Mouse (Mus musculus) left cerebral cortex, postnatal 25 days (tissue): Measurements from ENCODE around the gene Cd33. TPM values are rescaled to one million over a fixed set of nuclear protein-coding genes. Genes with fewer than 3 reads are reported as not detected.

ENCODE experiments used
- DNase-seq, 2 experiments: peaks; one replicate each; pipeline ENCODE4 v3.0.0; 2022; ENCODE audit warnings: low spot score in 2 of 2, mixed read lengths in 1 of 2
- intact Hi-C: fragments of 180-260 bp; cut with DNase I; formaldehyde crosslinking; loops from one replicate; pipeline ENCODE4 v1.15.1; 2025
- total RNA-seq, 2 experiments: library from RNA; stranded (reverse); gene quantifications; 2 replicates each; pipeline ENCODE4 v1.2.3; 2021

The Cd33 gene
- total RNA-seq, 2 experiments from 2014 or later = 4.4 to 5.1 TPM

- intact Hi-C loops = loop anchor here (5.0 kb wide), 1 partner anchor 367 kb away; no protein-coding TSS in a partner anchor
- no peak for DNase-seq
Measured at GRCm38 (mm10) chr7:43525313-43525712, 18.9 kb downstream of the Cd33 start.

GRCm38 (mm10) chr7:43522776-43523175 lies 21.5 kb downstream of the Cd33 start:
- intact Hi-C loops = no loop called here
- DNase-seq = no peak

- no peak for DNase-seq
- intact Hi-C loops = no loop called here
Measured at GRCm38 (mm10) chr7:43518341-43518740, 25.9 kb downstream of the Cd33 start.

- no peak for DNase-seq
- intact Hi-C loops = no loop called here
Measured at GRCm38 (mm10) chr7:43515076-43515475, 29.2 kb downstream of the Cd33 start.

GRCm38 (mm10) chr7:43512519-43512918 lies 31.7 kb downstream of the Cd33 start:
- DNase-seq = no peak
- intact Hi-C loops = no loop called here

- DNase-seq = no peak
- intact Hi-C loops = no loop called here
Measured at GRCm38 (mm10) chr7:43511707-43512478, 32.3 kb downstream of the Cd33 start.

- intact Hi-C loops = loop anchor here (1.0 to 10.0 kb wide), 4 partner anchors 25 to 212 kb away; partner anchors contain the start of gene Zfp715
- peak; percentile 65 to 85 for DNase-seq
Measured at GRCm38 (mm10) chr7:43495343-43496021, 48.7 kb downstream of the Cd33 start.

GRCm38 (mm10) chr7:43490861-43491260 lies 53.4 kb downstream of the Cd33 start:
- no peak for DNase-seq
- intact Hi-C loops = loop anchor here (10.0 kb wide), 1 partner anchor 176 kb away; the partner anchor contains the start of gene Zfp715

- DNase-seq = peak; percentile 61 to 87
- intact Hi-C loops = loop anchor here (10.0 kb wide), 1 partner anchor 175 kb away; the partner anchor contains the start of gene Zfp715
Measured at GRCm38 (mm10) chr7:43490182-43490584, 54.0 kb downstream of the Cd33 start.

- intact Hi-C loops = loop anchor here (10.0 kb wide), 1 partner anchor 175 kb away; the partner anchor contains the start of gene Zfp715
- DNase-seq = no peak
Measured at GRCm38 (mm10) chr7:43489631-43490125, 54.5 kb downstream of the Cd33 start, which contains the start of gene Iglon5. Gene Iglon5, minus strand, starts transcription at chr7:43490075.

GRCm38 (mm10) chr7:43488646-43489045 lies 55.6 kb downstream of the Cd33 start:
- intact Hi-C loops = no loop called here
- DNase-seq = peak; percentile 52 to 73

GRCm38 (mm10) chr7:43483236-43483635 lies 61.0 kb downstream of the Cd33 start:
- intact Hi-C loops = no loop called here
- no peak for DNase-seq

- intact Hi-C loops = no loop called here
Measured at GRCm38 (mm10) chr7:43482090-43482716, 62.0 kb downstream of the Cd33 start.

GRCm38 (mm10) chr7:43481191-43481590 lies 63.0 kb downstream of the Cd33 start:
- peak; percentile 59 to 94 for DNase-seq
- intact Hi-C loops = no loop called here

More at GRCm38 (mm10) chr7:43482090-43482716, 62.0 kb downstream of the Cd33 start:
- DNase-seq = no peak

- DNase-seq = no peak
Measured at GRCm38 (mm10) chr7:43476376-43476775, 67.9 kb downstream of the Cd33 start.

GRCm38 (mm10) chr7:43475706-43476105 lies 68.5 kb downstream of the Cd33 start:
- no peak for DNase-seq
- intact Hi-C loops = no loop called here

More at GRCm38 (mm10) chr7:43476376-43476775, 67.9 kb downstream of the Cd33 start:
- intact Hi-C loops = no loop called here
